Mouse (Mus musculus): ENCODE measurements around the gene Tspyl3. TPM values are rescaled to one million over a fixed set of nuclear protein-coding genes. Genes with fewer than 3 reads are reported as not detected.
A peak's percentile ranks its signal among the peaks of the same experiment; 100 is the strongest.

Tspyl3 gene
- polyA plus RNA-seq, 1 experiment, result 0.08 TPM

GRCm38 (mm10) chr2:153237891-153238290, 12.7 kb upstream of the Tspyl3 start:
- no peaks in the 10 kb centered on the region for H3K27me3 ChIP-seq (ENCODE audit: control insufficient read depth, insufficient read depth, insufficient read length)
- H3K79me3 ChIP-seq (ENCODE audit: low read depth), result peaks cover 38% of the 10 kb centered on the region
- peaks cover 75% of the 10 kb centered on the region for H3K79me2 ChIP-seq (ENCODE audit: control insufficient read depth, insufficient read depth)
- H3K4me3 ChIP-seq (ENCODE audit: insufficient read depth, poor library complexity, severe bottlenecking), result no peak overlapping the region
- no peak overlapping the region for H3ac ChIP-seq (ENCODE audit: control insufficient read depth, insufficient read length, low read depth)
- peaks cover 46% of the 10 kb centered on the region for H3K36me3 ChIP-seq (ENCODE audit: control insufficient read depth, insufficient read depth)
- TF ChIP-seq FOSL1 (IDR thresholded peaks at IDR 0.05; ENCODE audit: insufficient read depth, low read length, poor library complexity, severe bottlenecking), result no peak
- TF ChIP-seq USF1 (IDR thresholded peaks at IDR 0.05; ENCODE audit: low read depth), result no peak
- no peak for TF ChIP-seq MYOG (IDR thresholded peaks at IDR 0.05; ENCODE audit: control insufficient read depth, extremely low read depth, insufficient read length)
- no peak for TF ChIP-seq MYOD1 (IDR thresholded peaks at IDR 0.05; ENCODE audit: control insufficient read depth, insufficient read length, low read depth)
- no peak for TF ChIP-seq CEBPB (IDR thresholded peaks at IDR 0.05; ENCODE audit: low read depth)
- no peak for TF ChIP-seq CTCF (IDR thresholded peaks at IDR 0.05; ENCODE audit: control insufficient read depth, insufficient read depth, insufficient read length)
- TF ChIP-seq MAX (IDR thresholded peaks at IDR 0.05), result no peak

- TF ChIP-seq MYOD1 (IDR thresholded peaks at IDR 0.05; ENCODE audit: control insufficient read depth, insufficient read length, low read depth) (no peak), CEBPB (IDR thresholded peaks at IDR 0.05; ENCODE audit: low read depth) (no peak), USF1 (IDR thresholded peaks at IDR 0.05; ENCODE audit: low read depth) (no peak), MAX (IDR thresholded peaks at IDR 0.05) (no peak), CTCF (IDR thresholded peaks at IDR 0.05; ENCODE audit: control insufficient read depth, insufficient read depth, insufficient read length) (no peak), MYOG (IDR thresholded peaks at IDR 0.05; ENCODE audit: control insufficient read depth, extremely low read depth, insufficient read length) (no peak), FOSL1 (IDR thresholded peaks at IDR 0.05; ENCODE audit: insufficient read depth, low read length, poor library complexity, severe bottlenecking) (no peak)
- H3K27me3 ChIP-seq (ENCODE audit: control insufficient read depth, insufficient read depth, insufficient read length), result no peaks in the 10 kb centered on the region
- H3ac ChIP-seq (ENCODE audit: control insufficient read depth, insufficient read length, low read depth), result no peak overlapping the region
- H3K36me3 ChIP-seq (ENCODE audit: control insufficient read depth, insufficient read depth), result peaks cover 51% of the 10 kb centered on the region
- H3K79me3 ChIP-seq (ENCODE audit: low read depth), result peaks cover 38% of the 10 kb centered on the region
- no peak overlapping the region for H3K4me3 ChIP-seq (ENCODE audit: insufficient read depth, poor library complexity, severe bottlenecking)
- peaks cover 68% of the 10 kb centered on the region for H3K79me2 ChIP-seq (ENCODE audit: control insufficient read depth, insufficient read depth)
Observed at GRCm38 (mm10) chr2:153237193-153237592, 12.0 kb upstream of the Tspyl3 start.

- H3ac ChIP-seq (ENCODE audit: control insufficient read depth, insufficient read length, low read depth), result peak overlapping the region; percentile 6
- no peak overlapping the region for H3K4me3 ChIP-seq (ENCODE audit: insufficient read depth, poor library complexity, severe bottlenecking)
- no peaks in the 10 kb centered on the region for H3K79me2 ChIP-seq (ENCODE audit: control insufficient read depth, insufficient read depth)
- peaks cover 58% of the 10 kb centered on the region for H3K36me3 ChIP-seq (ENCODE audit: control insufficient read depth, insufficient read depth)
- TF ChIP-seq USF1 (IDR thresholded peaks at IDR 0.05; ENCODE audit: low read depth) (no peak), CTCF (IDR thresholded peaks at IDR 0.05; ENCODE audit: control insufficient read depth, insufficient read depth, insufficient read length) (no peak)
- no peaks in the 10 kb centered on the region for H3K79me3 ChIP-seq (ENCODE audit: low read depth)
- H3K27me3 ChIP-seq (ENCODE audit: control insufficient read depth, insufficient read depth, insufficient read length), result no peaks in the 10 kb centered on the region
Observed at GRCm38 (mm10) chr2:153228523-153228922, 3.3 kb upstream of the Tspyl3 start.

- Histone ChIP-seq H3K4me3 (ENCODE audit: insufficient read depth, poor library complexity, severe bottlenecking) (no peak overlapping the region), H3ac (ENCODE audit: control insufficient read depth, insufficient read length, low read depth) (no peak overlapping the region), H3K79me3 (ENCODE audit: low read depth) (no peaks in the 10 kb centered on the region), H3K27me3 (ENCODE audit: control insufficient read depth, insufficient read depth, insufficient read length) (no peaks in the 10 kb centered on the region), H3K36me3 (ENCODE audit: control insufficient read depth, insufficient read depth) (peaks cover 53% of the 10 kb centered on the region), H3K79me2 (ENCODE audit: control insufficient read depth, insufficient read depth) (no peaks in the 10 kb centered on the region)
- no peak for TF ChIP-seq MYOD1 (IDR thresholded peaks at IDR 0.05; ENCODE audit: control insufficient read depth, insufficient read length, low read depth)
- TF ChIP-seq CTCF (IDR thresholded peaks at IDR 0.05; ENCODE audit: control insufficient read depth, insufficient read depth, insufficient read length), result no peak
- no peak for TF ChIP-seq CEBPB (IDR thresholded peaks at IDR 0.05; ENCODE audit: low read depth)
- TF ChIP-seq USF1 (IDR thresholded peaks at IDR 0.05; ENCODE audit: low read depth), result no peak
- TF ChIP-seq MYOG (IDR thresholded peaks at IDR 0.05; ENCODE audit: control insufficient read depth, extremely low read depth, insufficient read length), result no peak
- no peak for TF ChIP-seq FOSL1 (IDR thresholded peaks at IDR 0.05; ENCODE audit: insufficient read depth, low read length, poor library complexity, severe bottlenecking)
- no peak for TF ChIP-seq MAX (IDR thresholded peaks at IDR 0.05)
Observed at GRCm38 (mm10) chr2:153227959-153228358, 2.7 kb upstream of the Tspyl3 start.

DNA sequence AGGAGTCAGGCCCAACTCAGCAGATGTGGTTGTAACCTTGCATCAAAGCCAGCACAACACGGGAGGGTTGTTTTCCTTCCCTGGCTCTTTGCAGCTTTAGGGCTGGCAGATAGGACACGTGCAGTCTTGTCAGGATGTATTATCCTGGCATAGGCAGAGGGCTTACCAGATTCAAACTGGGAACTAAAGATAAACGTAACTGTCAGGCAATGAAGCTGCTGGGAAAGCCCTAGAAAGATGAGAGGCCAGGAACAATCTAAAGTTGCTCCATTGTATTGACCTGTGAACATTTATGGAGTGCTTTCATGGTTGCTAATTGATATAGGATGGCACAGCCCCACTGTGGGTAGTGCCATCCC, 333 bp upstream of the Tspyl3 start:
- Histone ChIP-seq H3K36me3 (ENCODE audit: control insufficient read depth, insufficient read depth) (peaks cover 30% of the 10 kb centered on the region), H3ac (ENCODE audit: control insufficient read depth, insufficient read length, low read depth) (no peak overlapping the region), H3K4me3 (ENCODE audit: insufficient read depth, poor library complexity, severe bottlenecking) (no peak overlapping the region), H3K27me3 (ENCODE audit: control insufficient read depth, insufficient read depth, insufficient read length) (no peaks in the 10 kb centered on the region), H3K79me3 (ENCODE audit: low read depth) (no peaks in the 10 kb centered on the region), H3K79me2 (ENCODE audit: control insufficient read depth, insufficient read depth) (no peaks in the 10 kb centered on the region)
- no peak for TF ChIP-seq CTCF (IDR thresholded peaks at IDR 0.05; ENCODE audit: control insufficient read depth, insufficient read depth, insufficient read length)
- no peak for TF ChIP-seq FOSL1 (IDR thresholded peaks at IDR 0.05; ENCODE audit: insufficient read depth, low read length, poor library complexity, severe bottlenecking)
- TF ChIP-seq USF1 (IDR thresholded peaks at IDR 0.05; ENCODE audit: low read depth), result no peak
- TF ChIP-seq CEBPB (IDR thresholded peaks at IDR 0.05; ENCODE audit: low read depth), result no peak
- no peak for TF ChIP-seq MYOD1 (IDR thresholded peaks at IDR 0.05; ENCODE audit: control insufficient read depth, insufficient read length, low read depth)
- no peak for TF ChIP-seq MAX (IDR thresholded peaks at IDR 0.05)
- no peak for TF ChIP-seq MYOG (IDR thresholded peaks at IDR 0.05; ENCODE audit: control insufficient read depth, extremely low read depth, insufficient read length)

DNA sequence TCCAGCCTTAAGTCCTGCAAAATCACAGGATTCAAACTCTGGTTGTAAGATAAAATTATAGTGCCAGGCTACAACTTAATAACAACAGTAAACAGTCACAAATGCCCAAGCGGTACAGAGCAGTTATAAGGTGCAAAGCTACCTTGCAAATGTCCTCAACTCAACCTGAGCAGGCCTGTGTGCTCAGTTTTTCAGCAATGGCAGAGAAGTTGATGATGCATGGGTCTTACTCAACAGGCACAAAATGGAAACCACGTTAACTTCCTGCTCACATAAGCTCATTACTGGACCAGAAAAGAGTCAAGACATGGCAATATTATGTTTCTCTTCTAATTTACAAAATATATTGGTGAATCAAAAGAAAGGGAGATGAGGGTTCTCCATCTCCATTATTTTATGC, 2.7 kb downstream of the Tspyl3 start:
- H3K79me3 ChIP-seq (ENCODE audit: low read depth), result no peaks in the 10 kb centered on the region
- peaks cover 5% of the 10 kb centered on the region for H3K36me3 ChIP-seq (ENCODE audit: control insufficient read depth, insufficient read depth)
- H3K27me3 ChIP-seq (ENCODE audit: control insufficient read depth, insufficient read depth, insufficient read length), result no peaks in the 10 kb centered on the region
- no peak overlapping the region for H3K4me3 ChIP-seq (ENCODE audit: insufficient read depth, poor library complexity, severe bottlenecking)
- H3K79me2 ChIP-seq (ENCODE audit: control insufficient read depth, insufficient read depth), result no peaks in the 10 kb centered on the region
- H3ac ChIP-seq (ENCODE audit: control insufficient read depth, insufficient read length, low read depth), result no peak overlapping the region
- TF ChIP-seq CEBPB (IDR thresholded peaks at IDR 0.05; ENCODE audit: low read depth) (no peak), CTCF (IDR thresholded peaks at IDR 0.05; ENCODE audit: control insufficient read depth, insufficient read depth, insufficient read length) (no peak), MAX (IDR thresholded peaks at IDR 0.05) (no peak), MYOD1 (IDR thresholded peaks at IDR 0.05; ENCODE audit: control insufficient read depth, insufficient read length, low read depth) (no peak), USF1 (IDR thresholded peaks at IDR 0.05; ENCODE audit: low read depth) (no peak), FOSL1 (IDR thresholded peaks at IDR 0.05; ENCODE audit: insufficient read depth, low read length, poor library complexity, severe bottlenecking) (no peak), MYOG (IDR thresholded peaks at IDR 0.05; ENCODE audit: control insufficient read depth, extremely low read depth, insufficient read length) (no peak)

Data from C2C12 (cell line).